Mouse (Mus musculus) lung, embryonic 14.5 days (tissue): ENCODE data around the gene Pknox1. TPM values are rescaled to one million over a fixed set of nuclear protein-coding genes. Genes with fewer than 3 reads are reported as not detected.
A peak's percentile ranks its signal among the peaks of the same experiment; 100 is the strongest.
"Not testable (repeated sequence)": the region's sequence is repeated elsewhere in the genome, so short reads cannot be mapped to it uniquely, and the experiment has no call there.

Experiments used
- ATAC-seq: fragments of 200-750 bp; cut with Nextera tagmentation; 2 replicates; pipeline ENCODE4 v1.8.0; 2017; ENCODE audit warnings: mild to moderate bottlenecking, moderate TSS enrichment, moderate library complexity; ENCODE audit not compliant: insufficient read depth
- DNase-seq: peaks from one replicate; pipeline ENCODE4 v3.0.0-alpha.2; 2015
- H3K27ac ChIP-seq: fragments of 300-500 bp; sonication (generic); 2 replicates; pipeline ENCODE4 v1.5.1; 2014; ENCODE audit warnings: low read depth, mild to moderate bottlenecking, moderate library complexity
- H3K27me3 ChIP-seq: fragments of 300-500 bp; sonication (generic); 2 replicates; pipeline ENCODE4 v1.6.1; 2014; ENCODE audit warnings: low read length, control low read depth; ENCODE audit not compliant: insufficient read depth
- H3K36me3 ChIP-seq: fragments of 300-500 bp; sonication (generic); 2 replicates; pipeline ENCODE4 v1.6.1; 2014; ENCODE audit warnings: control low read depth; ENCODE audit not compliant: insufficient read depth
- H3K4me1 ChIP-seq: fragments of 300-500 bp; sonication (generic); 2 replicates; pipeline ENCODE4 v1.6.1; 2014; ENCODE audit warnings: antibody characterized with exemption, control low read depth; ENCODE audit not compliant: insufficient read depth
- H3K4me2 ChIP-seq: fragments of 300-500 bp; sonication (generic); 2 replicates; pipeline ENCODE4 v1.6.1; 2014; ENCODE audit warnings: mild to moderate bottlenecking
- H3K4me3 ChIP-seq: fragments of 300-500 bp; sonication (generic); 2 replicates; pipeline ENCODE4 v1.5.1; 2014; ENCODE audit warnings: low read depth, low read length
- H3K9ac ChIP-seq: fragments of 300-500 bp; sonication (generic); 2 replicates; pipeline ENCODE4 v1.6.1; 2014
- H3K9me3 ChIP-seq: fragments of 300-500 bp; sonication (generic); 2 replicates; pipeline ENCODE4 v1.6.1; 2016; ENCODE audit warnings: low read depth, low read length, control low read depth
- CTCF ChIP-seq: IDR thresholded peaks from 2 replicates; pipeline ENCODE4 v1.5.1; 2016; ENCODE audit warnings: antibody characterized with exemption, low read depth
- WGBS: fragments of 180-500 bp; shearing (Covaris S2); extraction: QIAGEN DNeasy Blood & Tissue Kit; methylation state at CpG from one replicate; pipeline ENCODE4 v1.1.7; 2014; 5-methylcytosine and 5-hydroxymethylcytosine counted together
- polyA plus RNA-seq: library from polyadenylated mRNA; unstranded; fragments of >200 nt; fragmentation: Nextera tagmentation; extraction: Ambion mirVana; gene quantifications from 2 replicates; pipeline ENCODE4 v1.2.1, GENCODE M21; 2014

The Pknox1 gene
- polyA plus RNA-seq, 1 experiment from 2014 or later = 54.1 TPM

- Histone ChIP-seq H3K4me2 (no peak overlapping the region), H3K4me3 (no peak overlapping the region), H3K4me1 (no peaks in the 10 kb centered on the region; the same call in 1 of the 2 replicates), H3K9ac (no peak overlapping the region), H3K27me3 (no peaks in the 10 kb centered on the region), H3K36me3 (no peaks in the 10 kb centered on the region), H3K9me3 (no peaks in the 10 kb centered on the region), H3K27ac (no peak overlapping the region)
- peak; percentile 14 for DNase-seq
- no peak for TF ChIP-seq CTCF
- 47% methylated on average over 4 of the region's 4 CpGs for WGBS
- ATAC-seq = no peak
Observed at GRCm38 (mm10) chr17:31540809-31541459, 23.6 kb upstream of the Pknox1 start.

GRCm38 (mm10) chr17:31541460-31541831, 23.1 kb upstream of the Pknox1 start:
- DNase-seq = peak; percentile 39
- Histone ChIP-seq H3K27ac (no peak overlapping the region), H3K4me2 (no peak overlapping the region), H3K27me3 (no peaks in the 10 kb centered on the region), H3K9ac (no peak overlapping the region), H3K9me3 (no peaks in the 10 kb centered on the region), H3K4me1 (no peaks in the 10 kb centered on the region; the same call in 1 of the 2 replicates), H3K36me3 (no peaks in the 10 kb centered on the region), H3K4me3 (no peak overlapping the region)
- ATAC-seq = no peak
- 34% methylated on average over 6 of the region's 6 CpGs for WGBS
- TF ChIP-seq CTCF = no peak

- ATAC-seq (no peak), DNase-seq (peak; percentile 51)
- H3K36me3 ChIP-seq = no peaks in the 10 kb centered on the region
- no peak overlapping the region for H3K4me3 ChIP-seq
- no peak overlapping the region for H3K9ac ChIP-seq
- H3K4me1 ChIP-seq = no peaks in the 10 kb centered on the region; the same call in 1 of the 2 replicates
- TF ChIP-seq CTCF = no peak
- H3K4me2 ChIP-seq = no peak overlapping the region
- H3K9me3 ChIP-seq = no peaks in the 10 kb centered on the region
- WGBS = 12% methylated on average over 6 of the region's 6 CpGs
- no peaks in the 10 kb centered on the region for H3K27me3 ChIP-seq
- no peak overlapping the region for H3K27ac ChIP-seq
Observed at GRCm38 (mm10) chr17:31543574-31543973, 21.0 kb upstream of the Pknox1 start.

- Histone ChIP-seq H3K36me3 (no peaks in the 10 kb centered on the region), H3K4me3 (no peak overlapping the region), H3K4me1 (no peaks in the 10 kb centered on the region; the same call in 1 of the 2 replicates), H3K27me3 (no peaks in the 10 kb centered on the region), H3K4me2 (no peak overlapping the region), H3K27ac (no peak overlapping the region), H3K9me3 (no peaks in the 10 kb centered on the region), H3K9ac (no peak overlapping the region)
- DNase-seq (no peak), ATAC-seq (no peak)
- no peak for TF ChIP-seq CTCF
- WGBS = 84% methylated on average over 9 of the region's 9 CpGs
Observed at GRCm38 (mm10) chr17:31546444-31547196, 17.9 kb upstream of the Pknox1 start.

- Histone ChIP-seq H3K4me1 (no peaks in the 10 kb centered on the region), H3K36me3 (no peaks in the 10 kb centered on the region), H3K27ac (no peak overlapping the region), H3K4me3 (no peak overlapping the region), H3K4me2 (no peak overlapping the region), H3K9me3 (no peaks in the 10 kb centered on the region), H3K9ac (no peak overlapping the region), H3K27me3 (no peaks in the 10 kb centered on the region)
- DNase-seq = no peak
- 57% methylated on average over 3 of the region's 3 CpGs for WGBS
- TF ChIP-seq CTCF = no peak
- ATAC-seq = no peak
Observed at GRCm38 (mm10) chr17:31547974-31548373, 16.6 kb upstream of the Pknox1 start.

- DNase-seq = no peak
- WGBS = 35% methylated on average over 8 of the region's 8 CpGs
Observed at GRCm38 (mm10) chr17:31549389-31549788, 15.1 kb upstream of the Pknox1 start.

GRCm38 (mm10) chr17:31552601-31553000, 11.9 kb upstream of the Pknox1 start:
- not testable (repeated sequence) for H3K4me3 ChIP-seq, H3K4me2 ChIP-seq, H3K4me1 ChIP-seq, H3K27me3 ChIP-seq, H3K9ac ChIP-seq, H3K27ac ChIP-seq, ATAC-seq, H3K9me3 ChIP-seq, DNase-seq, H3K36me3 ChIP-seq
- WGBS = 93% methylated on average over 23 of the region's 23 CpGs

More at GRCm38 (mm10) chr17:31549389-31549788, 15.1 kb upstream of the Pknox1 start:
- no peak overlapping the region for H3K27ac ChIP-seq
- H3K4me1 ChIP-seq = no peaks in the 10 kb centered on the region
- H3K9ac ChIP-seq = no peak overlapping the region
- H3K27me3 ChIP-seq = no peaks in the 10 kb centered on the region
- ATAC-seq = no peak
- H3K4me3 ChIP-seq = no peak overlapping the region
- no peak for TF ChIP-seq CTCF
- no peak overlapping the region for H3K4me2 ChIP-seq
- no peaks in the 10 kb centered on the region for H3K36me3 ChIP-seq
- no peaks in the 10 kb centered on the region for H3K9me3 ChIP-seq
